Mouse (Mus musculus) regulatory T cell (primary cell): ENCODE data around the gene Rfc4.

Experiments used
- in situ Hi-C: fragments of 300-600 bp; cut with MboI, MseI; formaldehyde crosslinking; loops from one replicate; pipeline ENCODE4 v1.15.1; 2025; ENCODE audit warnings: high pct_unique_total_duplicates

The Rfc4 gene

GRCm38 (mm10) chr16:23135421-23136149 is 8.0 kb upstream of the Rfc4 start:
- in situ Hi-C loops, result loop anchor here (5.0 kb wide), 1 partner anchor 43 kb away; no protein-coding TSS in a partner anchor

GRCm38 (mm10) chr16:23132336-23132735 is 4.8 kb upstream of the Rfc4 start:
- in situ Hi-C loops, result no loop called here

DNA sequence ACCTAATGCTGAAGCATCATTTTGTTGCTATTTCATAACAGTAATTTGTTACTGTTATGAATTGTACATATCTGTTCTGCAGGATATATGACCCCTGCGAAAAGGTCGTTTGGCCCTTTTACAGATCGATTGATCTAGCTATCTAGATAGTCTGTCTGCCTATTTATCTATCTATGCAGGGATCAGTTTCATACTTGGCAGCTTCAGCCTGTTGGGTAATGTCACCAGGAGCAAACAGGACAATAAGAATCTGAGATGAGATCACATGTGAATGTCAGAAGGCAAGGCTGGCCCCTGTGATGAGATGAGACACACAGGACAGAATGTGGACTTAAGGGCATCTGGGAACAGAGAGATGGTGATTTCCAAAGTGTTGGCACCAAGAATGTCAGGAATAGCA is 2.8 kb upstream of the Rfc4 start:
- in situ Hi-C loops, result no loop called here

DNA sequence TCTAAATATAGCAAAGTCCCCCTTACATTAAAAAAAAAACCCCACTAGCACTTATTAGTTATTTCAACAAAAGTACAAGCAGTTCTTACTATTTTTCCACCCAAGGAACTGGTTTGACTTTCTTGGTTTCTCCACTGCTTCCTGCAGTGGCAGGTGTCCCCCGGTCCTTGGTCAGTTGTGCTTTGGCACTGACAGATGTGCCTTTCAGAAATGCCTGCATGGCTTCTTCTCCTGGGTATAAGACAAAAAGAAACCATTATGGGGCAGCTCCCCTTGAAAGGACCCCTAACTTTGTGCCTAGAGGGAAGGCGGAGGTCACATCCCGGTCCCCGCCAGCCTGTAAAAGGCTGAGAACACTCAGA is 245 bp downstream of the Rfc4 start:
- in situ Hi-C loops, result no loop called here

GRCm38 (mm10) chr16:23124398-23124797 is 3.1 kb downstream of the Rfc4 start:
- in situ Hi-C loops, result no loop called here

GRCm38 (mm10) chr16:23123104-23123503 is 4.4 kb downstream of the Rfc4 start:
- in situ Hi-C loops, result no loop called here

GRCm38 (mm10) chr16:23122446-23122845 is 5.1 kb downstream of the Rfc4 start:
- in situ Hi-C loops, result no loop called here

- in situ Hi-C loops, result loop anchor here (10.0 kb wide), 1 partner anchor 872 kb away; no protein-coding TSS in a partner anchor
Observed at GRCm38 (mm10) chr16:23117173-23117572, 10.4 kb downstream of the Rfc4 start.

DNA sequence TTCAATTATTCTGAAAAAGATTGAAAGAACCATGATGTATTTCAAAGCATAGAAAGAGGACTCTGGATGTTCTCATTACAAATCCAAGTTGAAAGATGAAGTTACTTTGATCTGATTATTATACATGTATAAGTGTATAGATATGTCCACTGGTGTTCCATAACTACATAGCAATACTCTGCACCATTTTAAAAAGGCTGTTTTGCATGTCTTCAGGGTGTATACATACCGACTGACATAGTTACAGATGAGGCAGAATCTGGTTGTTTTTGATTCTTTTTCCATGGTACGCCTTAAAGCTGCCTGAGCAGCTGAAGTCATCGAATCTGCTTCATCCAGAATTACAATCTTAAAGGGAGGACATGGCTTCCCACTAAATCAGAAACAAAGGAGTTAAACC is 12.1 kb downstream of the Rfc4 start:
- in situ Hi-C loops, result loop anchor here (10.0 kb wide), 1 partner anchor 871 kb away; no protein-coding TSS in a partner anchor

DNA sequence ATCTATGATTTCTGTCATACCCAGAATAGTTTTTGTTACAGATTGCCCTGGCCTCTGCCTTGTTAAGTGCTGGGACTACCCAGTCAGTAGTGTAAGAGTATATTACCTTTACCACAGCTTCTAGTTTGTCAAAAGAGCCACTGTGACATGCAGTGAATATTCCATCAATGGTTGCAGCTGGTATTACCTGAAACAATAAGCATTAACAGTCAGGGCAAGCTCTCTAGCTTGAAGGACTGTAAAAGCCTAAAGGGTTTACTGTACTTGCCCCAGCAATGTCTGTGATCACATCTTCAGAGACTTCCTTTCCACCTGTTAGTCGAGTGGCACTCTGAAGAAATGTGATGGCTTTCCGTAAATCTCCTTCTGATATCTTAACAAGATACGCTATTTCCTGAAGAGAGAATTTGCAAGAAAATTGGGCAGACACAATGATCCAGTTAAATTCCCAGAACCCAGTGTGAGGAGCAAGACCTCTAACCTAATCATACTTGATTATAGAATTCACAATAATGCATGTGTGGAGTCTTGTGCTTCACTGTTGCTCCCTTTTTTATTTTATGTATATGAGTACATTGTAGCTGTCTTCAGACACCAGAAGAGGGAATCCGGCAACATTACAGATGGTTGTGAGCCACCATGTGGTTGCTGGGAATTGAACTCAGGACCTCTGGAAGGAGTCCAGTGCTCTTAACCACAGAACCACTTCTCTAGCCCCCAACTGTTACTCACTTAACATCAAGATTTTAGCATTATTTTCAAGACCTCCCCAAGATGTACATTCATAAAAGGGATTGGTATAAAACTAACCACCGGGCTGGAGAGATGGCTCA is 13.0 kb downstream of the Rfc4 start:
- in situ Hi-C loops, result loop anchor here (10.0 kb wide), 1 partner anchor 870 kb away; no protein-coding TSS in a partner anchor

DNA sequence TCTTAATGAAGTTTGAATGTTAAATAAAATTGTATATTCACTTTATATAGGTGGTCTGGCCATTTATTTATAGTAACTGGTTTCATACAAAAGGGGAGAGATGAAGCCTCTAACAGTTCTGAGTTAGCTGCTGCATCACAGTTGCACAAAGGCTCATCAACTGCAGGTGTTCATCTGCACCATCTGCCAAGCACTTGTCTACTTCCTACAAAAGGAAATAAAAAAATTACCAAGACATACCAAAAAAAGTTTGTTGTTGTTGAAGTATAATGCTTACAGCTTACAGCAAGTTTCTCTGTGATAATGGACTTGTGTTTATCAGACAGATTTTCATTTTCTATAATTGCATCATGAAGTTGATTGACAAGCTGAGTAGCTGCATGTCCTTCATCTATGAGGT is 13.6 kb downstream of the Rfc4 start:
- in situ Hi-C loops, result loop anchor here (10.0 kb wide), 1 partner anchor 869 kb away; no protein-coding TSS in a partner anchor

DNA sequence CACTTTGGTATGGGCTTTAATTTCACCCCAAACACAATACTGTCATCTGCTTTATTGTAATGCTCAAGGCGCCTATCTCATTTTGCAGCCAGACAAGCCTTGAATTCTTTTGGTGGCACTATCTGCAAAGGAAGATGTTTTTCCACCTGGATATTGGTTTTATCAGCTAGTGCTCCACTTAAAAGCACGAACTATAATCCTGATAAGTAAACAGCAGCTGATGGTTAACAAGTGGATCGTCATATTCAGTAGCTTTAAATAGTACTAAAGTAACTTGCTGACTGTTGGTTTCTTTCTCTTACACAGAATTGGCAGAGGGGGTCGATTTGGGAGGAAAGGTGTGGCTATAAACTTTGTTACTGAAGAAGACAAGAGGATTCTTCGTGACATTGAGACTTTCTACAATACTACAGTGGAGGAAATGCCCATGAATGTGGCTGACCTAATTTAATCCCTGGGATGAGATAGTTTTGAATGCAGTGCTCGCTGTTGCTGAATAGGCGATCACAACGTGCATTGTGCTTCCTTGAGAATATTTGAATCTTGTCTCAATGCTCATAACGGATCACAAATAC is 14.6 kb downstream of the Rfc4 start:
- in situ Hi-C loops, result loop anchor here (10.0 kb wide), 1 partner anchor 868 kb away; no protein-coding TSS in a partner anchor

- in situ Hi-C loops, result loop anchor here (10.0 kb wide), 1 partner anchor 868 kb away; no protein-coding TSS in a partner anchor
Observed at GRCm38 (mm10) chr16:23112348-23112747, 15.2 kb downstream of the Rfc4 start.

DNA sequence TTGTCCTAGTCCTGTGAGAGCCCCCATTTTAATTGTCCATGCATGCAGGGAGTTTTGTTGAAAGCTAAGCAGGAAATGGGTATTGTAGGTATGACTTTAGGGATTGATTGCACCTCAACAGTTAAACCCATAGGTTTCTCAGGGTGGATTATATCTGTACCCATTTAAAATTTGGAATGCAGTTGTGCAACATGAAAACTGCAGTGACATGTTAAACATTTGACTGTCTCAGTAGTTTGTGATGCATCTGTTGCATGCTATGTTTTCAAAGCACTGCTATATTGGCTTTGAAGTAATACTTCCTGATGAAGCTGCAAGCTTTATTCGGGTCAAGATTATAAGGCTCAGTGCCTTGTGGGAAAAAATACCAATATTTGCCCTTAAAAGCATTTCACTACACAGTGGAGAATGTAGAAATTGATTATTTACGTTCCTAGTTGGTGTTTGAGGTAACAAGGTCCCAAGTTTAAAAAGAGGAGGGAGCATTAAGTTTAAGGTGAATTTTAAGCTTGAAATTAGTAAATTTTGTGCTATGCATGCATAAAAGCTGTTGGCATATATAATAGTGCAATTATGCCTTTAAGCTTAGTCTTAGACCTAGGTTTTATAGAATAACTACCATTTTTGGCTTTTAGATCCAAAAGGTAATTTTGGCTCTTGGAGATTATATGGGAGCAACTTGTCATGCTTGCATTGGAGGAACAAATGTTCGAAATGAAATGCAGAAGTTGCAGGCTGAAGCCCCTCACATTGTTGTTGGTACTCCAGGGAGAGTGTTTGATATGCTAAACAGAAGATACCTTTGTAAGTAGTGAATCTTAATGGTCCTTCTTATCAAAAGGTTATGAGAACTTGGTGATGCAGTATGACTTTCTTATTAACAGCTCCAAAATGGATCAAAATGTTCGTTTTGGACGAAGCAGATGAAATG is 17.9 kb downstream of the Rfc4 start:
- in situ Hi-C loops, result loop anchor here (10.0 kb wide), 1 partner anchor 865 kb away; no protein-coding TSS in a partner anchor

DNA sequence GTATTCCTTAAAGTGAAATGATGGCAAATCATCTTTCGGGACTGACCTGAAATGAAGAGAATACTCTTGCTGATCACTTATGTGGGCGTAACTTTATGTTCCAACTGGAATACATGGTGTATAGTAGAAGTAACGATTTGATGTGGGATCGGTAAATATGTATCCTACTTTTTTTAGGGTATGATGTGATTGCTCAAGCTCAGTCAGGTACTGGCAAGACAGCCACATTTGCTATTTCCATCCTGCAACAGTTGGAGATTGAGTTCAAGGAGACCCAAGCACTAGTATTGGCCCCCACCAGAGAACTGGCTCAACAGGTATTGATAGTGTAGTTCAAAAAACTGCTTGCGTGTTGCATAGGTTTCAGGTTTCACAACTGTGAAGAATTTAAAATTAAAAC is 18.6 kb downstream of the Rfc4 start:
- in situ Hi-C loops, result no loop called here

GRCm38 (mm10) chr16:23107946-23108759 is 19.4 kb downstream of the Rfc4 start:
- in situ Hi-C loops, result no loop called here

DNA sequence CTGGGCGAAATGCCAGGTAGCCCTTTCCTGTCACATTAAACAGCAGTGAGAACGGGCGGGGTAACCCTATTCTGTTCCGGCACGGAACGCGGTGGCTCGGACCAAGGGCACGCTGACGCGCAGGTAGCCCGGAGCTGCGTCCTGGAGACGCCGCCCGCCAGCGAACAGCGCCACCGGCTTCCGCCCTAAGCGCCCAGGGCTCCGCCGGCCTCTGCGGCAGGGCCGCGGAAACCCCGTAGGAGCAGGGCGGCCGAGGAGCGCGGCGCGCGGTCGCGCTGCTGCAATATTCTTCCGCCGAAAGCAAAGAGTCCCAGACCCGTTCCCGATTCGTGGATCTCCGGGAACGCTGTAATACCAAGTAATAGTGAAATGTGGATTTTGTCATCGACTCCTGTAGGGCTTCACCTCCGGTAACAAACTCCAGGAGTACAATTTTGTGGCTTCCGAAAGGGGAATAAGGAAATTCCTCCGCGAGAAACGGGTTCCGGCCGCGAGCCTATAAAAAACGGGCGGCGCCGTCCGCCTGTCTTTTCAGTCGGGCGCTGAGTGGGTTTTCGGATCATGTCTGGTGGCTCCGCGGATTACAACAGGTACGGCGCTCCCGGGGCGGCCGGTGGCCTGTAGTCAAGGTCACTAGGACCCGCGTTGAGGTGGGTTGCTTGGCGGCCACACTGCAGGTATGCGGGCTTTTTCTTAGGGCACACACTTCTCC is 20.1 kb downstream of the Rfc4 start, which contains the start of gene Eif4a2:
TSS of gene Eif4a2 (plus strand) at position 214 of the 712 bp plus-strand sequence.
- in situ Hi-C loops, result no loop called here

DNA sequence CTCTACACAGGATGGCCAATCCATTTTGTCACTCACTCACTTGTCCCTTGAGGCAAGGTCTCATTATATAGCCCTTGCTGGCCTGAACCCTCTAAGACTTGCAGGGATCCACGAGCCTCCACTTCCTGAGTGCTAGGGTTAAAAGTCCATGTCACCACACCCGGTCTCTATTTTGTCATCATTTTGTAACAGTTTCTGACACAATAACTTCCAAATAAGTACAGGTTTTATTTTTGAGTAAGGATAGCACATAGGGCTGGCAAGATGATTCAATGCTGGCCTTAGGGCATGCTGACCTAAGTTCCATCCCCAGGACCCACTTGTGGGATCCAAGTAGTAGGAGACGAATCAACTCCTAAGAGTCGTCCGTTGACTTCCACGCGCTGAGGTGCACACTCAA is 21.4 kb downstream of the Rfc4 start:
- in situ Hi-C loops, result no loop called here

DNA sequence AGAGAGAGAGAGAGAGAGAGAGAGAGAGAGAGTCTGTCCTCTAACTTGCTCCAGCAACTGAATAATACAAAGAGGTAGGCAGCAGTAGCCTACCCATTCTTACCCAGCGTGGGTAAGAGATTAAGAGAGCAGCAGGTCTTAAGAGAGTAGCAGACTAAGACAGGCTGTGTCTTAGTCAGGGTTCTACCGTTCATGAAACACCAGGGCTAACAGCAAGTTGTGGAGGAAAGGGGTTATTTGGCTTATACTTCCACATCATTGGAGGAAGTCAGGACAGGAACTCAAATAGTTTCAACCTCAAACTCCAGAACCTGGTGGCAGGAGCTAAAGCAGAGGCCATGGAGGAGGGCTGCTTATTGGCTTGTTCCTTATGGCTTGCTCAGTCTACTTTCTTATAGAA is 23.7 kb downstream of the Rfc4 start:
- in situ Hi-C loops, result no loop called here
